Mouse (Mus musculus) forelimb bud, embryonic 11.5 days (tissue): ENCODE measurements at regions not wholly inside any gene's neighbourhood (a gene's known extent, or its start where the extent isn't known, plus 50 kb on each side); places are given as distances from the start of the nearest gene placed in this dataset.

ENCODE experiments used
- DNase-seq: peaks from one replicate; pipeline ENCODE4 v3.0.0-alpha.2; 2012; ENCODE audit warnings: low read depth, low spot score

GRCm38 (mm10) chr8:31746855-31747254, 1681.7 kb upstream of the 5930422O12Rik start:
- no peak for DNase-seq

- no peak for DNase-seq
Measured at GRCm38 (mm10) chr8:31749974-31750373, 1678.5 kb upstream of the 5930422O12Rik start.

DNA sequence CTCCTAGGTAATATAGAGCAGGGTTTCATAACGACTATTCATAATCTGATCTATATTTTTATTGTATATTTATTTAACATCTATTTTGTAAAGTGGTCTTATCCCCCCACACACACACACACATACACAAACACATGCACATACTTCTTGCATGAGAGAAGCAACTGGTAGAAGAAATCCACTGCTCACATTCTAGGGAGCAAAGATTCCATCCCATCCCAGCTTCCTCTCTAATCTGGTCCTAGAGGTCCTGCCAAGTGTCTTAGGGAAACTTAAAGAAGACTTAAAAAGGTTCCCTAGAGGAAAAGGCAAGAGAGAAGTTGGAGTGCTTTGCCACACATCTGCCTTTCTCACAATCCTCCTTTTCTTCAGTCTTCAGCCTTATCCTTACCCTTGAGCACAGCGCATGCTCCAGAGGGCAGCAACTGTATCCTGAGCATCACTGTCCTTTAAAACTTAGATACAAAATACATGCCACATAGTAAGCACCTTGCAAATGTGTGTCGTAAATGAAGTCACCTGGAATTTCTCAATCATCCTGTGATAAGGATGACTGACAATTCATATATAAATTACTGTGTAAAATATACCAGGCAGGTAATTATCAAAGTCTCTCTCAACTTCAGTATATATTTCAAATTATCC, 1677.9 kb upstream of the 5930422O12Rik start:
- no peak for DNase-seq

DNA sequence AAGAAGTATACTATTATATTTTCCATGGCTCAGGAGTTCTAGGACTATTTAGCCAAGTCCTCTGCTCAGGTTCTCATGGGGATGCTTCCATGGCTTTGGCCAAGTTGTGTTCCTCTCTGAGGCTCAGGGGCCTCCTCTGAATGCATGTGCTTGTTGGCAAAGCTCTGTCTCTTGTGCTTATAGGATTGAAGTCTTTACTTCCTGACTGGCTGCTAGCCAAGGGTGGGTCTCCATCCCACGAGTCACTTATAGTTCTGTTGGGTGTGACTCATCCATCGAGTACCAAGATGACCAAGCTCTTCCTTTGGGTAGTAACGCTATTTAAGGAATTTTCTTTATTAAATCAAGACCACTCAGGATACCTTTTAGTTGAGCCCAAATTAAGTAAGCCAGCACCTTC, 1672.8 kb upstream of the 5930422O12Rik start:
- DNase-seq, result no peak

DNA sequence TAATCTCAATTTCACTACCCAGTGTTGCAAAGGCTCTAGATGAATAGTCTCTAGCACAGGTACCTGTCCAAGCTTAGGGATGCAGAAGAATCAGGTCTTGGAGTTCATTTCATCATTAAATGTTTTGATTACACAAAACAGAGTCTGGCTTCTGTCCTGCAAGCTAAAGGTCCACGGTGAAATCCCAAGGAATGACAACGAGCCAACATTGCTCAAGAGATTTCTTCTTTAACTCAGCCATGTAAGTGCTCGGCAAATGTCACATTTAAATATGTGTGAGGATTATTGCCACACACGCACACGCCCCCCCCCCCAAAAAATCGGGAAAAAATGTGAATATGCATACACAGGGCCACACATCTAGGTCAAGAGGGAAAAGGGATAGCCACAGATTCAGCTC, 1666.4 kb upstream of the 5930422O12Rik start:
- no peak for DNase-seq
